Mouse (Mus musculus) limb, embryonic 11.5 days (tissue): ENCODE data around the gene Fkbp15. TPM values are rescaled to one million over a fixed set of nuclear protein-coding genes. Genes with fewer than 3 reads are reported as not detected.

Experiments used
- ATAC-seq: fragments of 200-750 bp; cut with Nextera tagmentation; 2 replicates; pipeline ENCODE4 v1.8.0; 2017; ENCODE audit warnings: low read depth; ENCODE audit not compliant: insufficient number of reproducible peaks, low FRiP score, low TSS enrichment
- DNase-seq: peaks from one replicate; pipeline ENCODE4 v3.0.0-alpha.2; 2015; ENCODE audit warnings: low spot score
- H3K27ac ChIP-seq: fragments of 300-500 bp; sonication (generic); replicated peaks from 2 replicates; pipeline ENCODE4 v1.5.1; 2014; ENCODE audit warnings: low read depth, mild to moderate bottlenecking, low read length
- H3K27me3 ChIP-seq: fragments of 300-500 bp; sonication (generic); 2 replicates; pipeline ENCODE4 v1.6.1; 2014; ENCODE audit warnings: mild to moderate bottlenecking, low read length, mixed read lengths; ENCODE audit not compliant: control insufficient read depth, insufficient read depth
- H3K36me3 ChIP-seq: fragments of 300-500 bp; sonication (generic); 2 replicates; pipeline ENCODE4 v1.6.1; 2014; ENCODE audit warnings: mild to moderate bottlenecking, low read length, moderate library complexity, mixed read lengths; ENCODE audit not compliant: control insufficient read depth, insufficient read depth
- H3K4me1 ChIP-seq: fragments of 300-500 bp; sonication (generic); 2 replicates; pipeline ENCODE4 v1.6.1; 2014; ENCODE audit warnings: low read length, mixed read lengths; ENCODE audit not compliant: control insufficient read depth, insufficient read depth
- H3K4me2 ChIP-seq: fragments of 300-500 bp; sonication (generic); 2 replicates; pipeline ENCODE4 v1.6.1; 2014; ENCODE audit warnings: low read depth, mild to moderate bottlenecking, moderate library complexity; ENCODE audit not compliant: severe bottlenecking
- H3K4me3 ChIP-seq: fragments of 300-500 bp; sonication (generic); 2 replicates; pipeline ENCODE4 v1.5.1; 2014; ENCODE audit warnings: low read depth, low read length
- H3K9ac ChIP-seq: fragments of 300-500 bp; sonication (generic); 2 replicates; pipeline ENCODE4 v1.6.1; 2014; ENCODE audit warnings: mild to moderate bottlenecking, low read length
- H3K9me3 ChIP-seq: fragments of 300-500 bp; sonication (generic); 2 replicates; pipeline ENCODE4 v1.6.1; 2016; ENCODE audit warnings: low read length; ENCODE audit not compliant: control insufficient read depth
- WGBS: fragments of 180-500 bp; shearing (Covaris S2); extraction: QIAGEN DNeasy Blood & Tissue Kit; methylation state at CpG from one replicate; pipeline ENCODE4 v1.1.7; 2014; 5-methylcytosine and 5-hydroxymethylcytosine counted together
- polyA plus RNA-seq: library from polyadenylated mRNA; unstranded; fragments of >200 nt; fragmentation: Nextera tagmentation; extraction: Ambion mirVana; gene quantifications from 2 replicates; pipeline ENCODE4 v1.2.1, GENCODE M21; 2014

The Fkbp15 gene
- polyA plus RNA-seq, 1 experiment from 2014 or later: 19.9 TPM

GRCm38 (mm10) chr4:62303288-62303687 lies 57.1 kb downstream of the Fkbp15 start:
- no peak overlapping the region for H3K4me3 ChIP-seq
- no peaks in the 10 kb centered on the region for H3K27me3 ChIP-seq
- no peak for DNase-seq
- H3K4me2 ChIP-seq: no peak overlapping the region
- H3K9ac ChIP-seq: no peak overlapping the region
- H3K27ac ChIP-seq: no peak overlapping the region
- 84% methylated on average over 1 of the region's 1 CpGs for WGBS
- peaks cover 6% of the 10 kb centered on the region for H3K36me3 ChIP-seq
- H3K9me3 ChIP-seq: no peaks in the 10 kb centered on the region
- ATAC-seq: no peak
- H3K4me1 ChIP-seq: no peaks in the 10 kb centered on the region

- no peaks in the 10 kb centered on the region for H3K27me3 ChIP-seq
- no peak overlapping the region for H3K9ac ChIP-seq
- no peaks in the 10 kb centered on the region for H3K4me1 ChIP-seq
- no peak overlapping the region for H3K4me2 ChIP-seq
- peaks cover 6% of the 10 kb centered on the region for H3K36me3 ChIP-seq
- WGBS: 73% methylated on average over 2 of the region's 2 CpGs
- H3K4me3 ChIP-seq: no peak overlapping the region
- H3K9me3 ChIP-seq: no peaks in the 10 kb centered on the region
- DNase-seq (no peak), ATAC-seq (no peak)
- no peak overlapping the region for H3K27ac ChIP-seq
Measured at GRCm38 (mm10) chr4:62302795-62303194, 57.6 kb downstream of the Fkbp15 start.

DNA sequence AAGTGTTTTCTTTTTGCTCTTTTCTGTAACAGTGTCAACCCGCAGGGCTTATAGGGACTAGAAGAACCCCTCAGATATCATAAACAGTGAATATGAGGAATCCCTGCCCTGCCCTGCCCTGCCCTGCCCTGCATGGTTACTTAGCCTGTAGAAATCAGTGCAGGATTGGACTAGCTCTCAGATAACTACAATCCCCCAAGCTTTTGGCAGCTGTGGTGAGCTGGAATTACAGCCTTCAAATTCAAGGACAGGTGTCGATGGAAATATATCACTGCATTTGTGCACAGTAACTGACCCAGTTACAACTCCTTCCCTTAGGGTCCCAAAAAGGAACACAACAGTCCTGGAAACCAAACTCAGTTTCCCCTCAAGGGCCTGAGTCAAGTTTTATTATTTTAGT lies 60.3 kb downstream of the Fkbp15 start:
- H3K4me2 ChIP-seq: no peak overlapping the region
- WGBS: 95% methylated on average over 2 of the region's 2 CpGs
- H3K4me3 ChIP-seq: no peak overlapping the region
- H3K27ac ChIP-seq: no peak overlapping the region
- H3K9ac ChIP-seq: no peak overlapping the region
- no peaks in the 10 kb centered on the region for H3K4me1 ChIP-seq
- peaks cover 6% of the 10 kb centered on the region; the same call in 1 of the 2 replicates for H3K36me3 ChIP-seq
- H3K27me3 ChIP-seq: no peaks in the 10 kb centered on the region
- H3K9me3 ChIP-seq: no peaks in the 10 kb centered on the region
- ATAC-seq (no peak), DNase-seq (no peak)

GRCm38 (mm10) chr4:62297280-62298130 lies 62.8 kb downstream of the Fkbp15 start:
- no peaks in the 10 kb centered on the region for H3K9me3 ChIP-seq
- H3K4me1 ChIP-seq: no peaks in the 10 kb centered on the region
- H3K9ac ChIP-seq: no peak overlapping the region
- no peak for DNase-seq
- no peak overlapping the region for H3K4me3 ChIP-seq
- no peak overlapping the region for H3K27ac ChIP-seq
- H3K36me3 ChIP-seq: peaks cover 2% of the 10 kb centered on the region; the same call in 1 of the 2 replicates
- no peak overlapping the region for H3K4me2 ChIP-seq
- WGBS: 80% methylated on average over 3 of the region's 3 CpGs
- ATAC-seq: no peak
- H3K27me3 ChIP-seq: no peaks in the 10 kb centered on the region

GRCm38 (mm10) chr4:62294741-62295140 lies 65.6 kb downstream of the Fkbp15 start:
- H3K4me2 ChIP-seq: no peak overlapping the region
- no peaks in the 10 kb centered on the region for H3K27me3 ChIP-seq
- 96% methylated on average over 1 of the region's 1 CpGs for WGBS
- no peak overlapping the region for H3K27ac ChIP-seq
- no peak for DNase-seq
- no peaks in the 10 kb centered on the region; the same call in 1 of the 2 replicates for H3K36me3 ChIP-seq
- H3K4me3 ChIP-seq: no peak overlapping the region
- H3K4me1 ChIP-seq: no peaks in the 10 kb centered on the region
- ATAC-seq: no peak
- no peaks in the 10 kb centered on the region for H3K9me3 ChIP-seq
- no peak overlapping the region for H3K9ac ChIP-seq

DNA sequence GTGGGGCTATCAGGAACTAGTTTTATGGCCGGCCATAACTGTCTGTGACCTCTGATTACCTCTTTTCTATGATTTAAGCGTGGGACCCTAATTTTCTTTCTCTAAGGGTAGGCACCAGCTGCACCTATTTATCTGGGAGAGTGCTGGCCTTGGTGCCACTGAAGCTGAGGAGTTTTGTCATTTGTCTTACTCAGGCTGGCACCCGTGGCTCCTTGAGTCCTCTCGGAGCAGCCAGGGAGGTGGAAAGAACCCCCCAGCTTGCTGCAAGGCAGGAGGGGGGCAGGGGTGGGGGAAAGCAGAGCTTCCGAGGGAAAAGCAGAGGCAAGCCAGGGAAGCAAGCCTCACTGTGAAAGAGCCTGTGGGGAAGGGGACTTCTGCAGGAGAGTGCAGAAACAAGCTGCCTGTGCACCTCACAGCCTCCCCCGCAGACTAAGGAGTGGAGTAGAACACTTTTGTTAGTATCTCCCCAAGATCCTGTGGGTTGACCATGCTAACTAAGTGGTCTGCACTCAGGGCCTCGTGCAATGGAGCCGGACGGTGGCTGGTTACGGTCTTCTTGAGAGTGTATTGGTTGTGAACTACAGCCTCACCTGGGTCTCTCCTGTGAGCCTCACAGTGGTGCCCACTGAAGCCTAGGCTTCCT lies 67.0 kb downstream of the Fkbp15 start:
- no peak overlapping the region for H3K4me3 ChIP-seq
- ATAC-seq (no peak), DNase-seq (no peak)
- no peaks in the 10 kb centered on the region for H3K4me1 ChIP-seq
- no peak overlapping the region for H3K4me2 ChIP-seq
- 40% methylated on average over 10 of the region's 10 CpGs for WGBS
- no peaks in the 10 kb centered on the region for H3K9me3 ChIP-seq
- H3K36me3 ChIP-seq: no peaks in the 10 kb centered on the region
- no peak overlapping the region for H3K9ac ChIP-seq
- no peak overlapping the region for H3K27ac ChIP-seq
- H3K27me3 ChIP-seq: no peaks in the 10 kb centered on the region

DNA sequence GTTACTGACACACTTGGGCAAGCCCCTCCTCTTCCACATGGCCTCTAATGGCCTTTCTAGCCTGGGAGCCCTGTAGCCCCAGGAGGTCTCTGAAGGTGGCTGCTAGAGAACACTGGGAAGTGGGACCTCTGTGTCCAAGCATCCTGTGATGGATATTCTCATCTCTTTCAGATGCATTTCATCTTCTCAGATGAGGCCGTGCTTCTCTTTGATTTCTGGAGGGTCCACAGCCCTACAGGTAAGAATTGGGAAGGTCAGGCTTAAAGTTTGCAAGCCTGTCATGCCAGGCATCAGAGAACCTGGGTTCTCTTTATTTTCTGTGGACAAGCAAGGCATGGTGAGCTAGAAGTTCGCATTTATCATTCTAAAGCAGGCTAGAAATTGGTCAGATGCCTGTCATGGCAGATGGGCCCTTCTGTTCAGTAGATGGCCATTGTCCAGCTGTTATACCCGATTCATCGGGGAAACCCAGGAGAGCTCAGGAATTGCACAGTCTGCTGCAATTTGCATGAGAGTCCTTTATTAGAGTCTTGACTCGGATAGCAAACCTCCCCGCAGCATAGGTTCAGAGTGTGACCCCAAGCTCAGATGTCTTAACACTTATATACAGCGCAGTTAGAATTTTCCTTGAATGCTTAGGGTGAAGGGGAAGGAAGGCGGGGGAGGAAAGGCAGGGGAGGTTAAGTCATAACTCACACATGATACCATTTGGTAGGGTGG lies 67.7 kb downstream of the Fkbp15 start:
- no peaks in the 10 kb centered on the region for H3K27me3 ChIP-seq
- no peaks in the 10 kb centered on the region for H3K4me1 ChIP-seq
- H3K27ac ChIP-seq: no peak overlapping the region
- DNase-seq (no peak), ATAC-seq (no peak)
- 55% methylated on average over 8 of the region's 8 CpGs for WGBS
- H3K36me3 ChIP-seq: no peaks in the 10 kb centered on the region
- no peak overlapping the region for H3K9ac ChIP-seq
- H3K4me2 ChIP-seq: no peak overlapping the region
- H3K9me3 ChIP-seq: no peaks in the 10 kb centered on the region
- no peak overlapping the region for H3K4me3 ChIP-seq

DNA sequence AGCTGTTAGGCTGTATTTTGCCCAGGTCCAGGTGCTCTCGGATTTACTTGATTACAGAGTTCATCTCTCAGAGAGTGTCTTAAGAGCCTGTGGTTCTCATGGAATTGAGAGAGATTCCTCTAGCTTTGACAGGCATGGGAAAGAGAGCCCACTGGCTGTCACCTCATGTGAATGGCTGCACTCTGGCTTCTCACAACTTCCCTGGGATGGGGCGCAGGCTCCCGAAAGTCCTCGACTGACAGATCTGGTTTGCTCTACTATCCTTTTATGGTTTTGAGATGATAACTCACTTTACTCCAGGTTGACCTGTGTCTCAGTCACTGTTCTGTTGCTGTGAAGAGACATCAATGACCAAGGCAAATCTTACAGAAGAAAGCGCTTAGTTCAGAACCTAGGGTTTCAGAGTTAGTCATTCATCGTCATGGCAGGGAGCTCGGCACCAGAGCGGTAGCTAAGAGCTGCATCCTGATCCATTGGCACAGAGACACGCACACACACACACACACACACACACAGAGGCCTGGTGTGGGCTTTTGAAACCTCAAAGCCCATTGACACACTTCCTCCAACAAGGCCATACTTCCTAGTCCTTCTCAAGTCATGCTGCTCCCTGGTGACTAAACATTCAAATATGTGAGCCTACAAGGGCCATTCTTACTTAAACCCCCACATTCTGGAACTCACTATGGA lies 69.4 kb downstream of the Fkbp15 start:
- ATAC-seq (no peak), DNase-seq (no peak)
- Histone ChIP-seq H3K9me3 (no peaks in the 10 kb centered on the region), H3K27ac (no peak overlapping the region), H3K4me1 (no peaks in the 10 kb centered on the region), H3K36me3 (no peaks in the 10 kb centered on the region), H3K9ac (no peak overlapping the region), H3K4me2 (no peak overlapping the region), H3K4me3 (no peak overlapping the region), H3K27me3 (no peaks in the 10 kb centered on the region)
- WGBS: 97% methylated on average over 9 of the region's 9 CpGs
